Mouse (Mus musculus) embryonic facial prominence, embryonic 12.5 days (tissue): ENCODE measurements around the gene Vamp4. TPM values are rescaled to one million over a fixed set of nuclear protein-coding genes. Genes with fewer than 3 reads are reported as not detected.
"Not testable (repeated sequence)": the region's sequence is repeated elsewhere in the genome, so short reads cannot be mapped to it uniquely, and the experiment has no call there.

Experiments
- ATAC-seq: fragments of 200-750 bp; cut with Nextera tagmentation; 2 replicates; pipeline ENCODE4 v1.8.0; 2017; ENCODE audit not compliant: insufficient number of reproducible peaks, insufficient read depth, low FRiP score, low TSS enrichment
- H3K27ac ChIP-seq: fragments of 300-500 bp; sonication (generic); 2 replicates; pipeline ENCODE4 v1.5.1; 2016; ENCODE audit warnings: mild to moderate bottlenecking
- H3K27me3 ChIP-seq: fragments of 300-500 bp; sonication (generic); 2 replicates; pipeline ENCODE4 v1.6.1; 2016; ENCODE audit warnings: mild to moderate bottlenecking, moderate library complexity
- H3K36me3 ChIP-seq: fragments of 300-500 bp; sonication (generic); 2 replicates; pipeline ENCODE4 v1.6.1; 2016; ENCODE audit warnings: mild to moderate bottlenecking
- H3K4me1 ChIP-seq: fragments of 300-500 bp; sonication (generic); 2 replicates; pipeline ENCODE4 v1.6.1; 2016
- H3K4me2 ChIP-seq: fragments of 300-500 bp; sonication (generic); replicated peaks from 2 replicates; pipeline ENCODE4 v1.6.1; 2016; ENCODE audit warnings: mild to moderate bottlenecking, moderate library complexity
- H3K4me3 ChIP-seq: fragments of 300-500 bp; sonication (generic); 2 replicates; pipeline ENCODE4 v1.5.1; 2016; ENCODE audit warnings: mild to moderate bottlenecking
- H3K9ac ChIP-seq: fragments of 300-500 bp; sonication (generic); 2 replicates; pipeline ENCODE4 v1.6.1; 2016; ENCODE audit warnings: mild to moderate bottlenecking, moderate library complexity
- H3K9me3 ChIP-seq: fragments of 300-500 bp; sonication (generic); 2 replicates; pipeline ENCODE4 v1.6.1; 2016; ENCODE audit warnings: mild to moderate bottlenecking, moderate library complexity
- WGBS: fragments of 180-500 bp; shearing (Covaris S2); methylation state at CpG from one replicate; pipeline ENCODE4 v1.1.7; 2016; 5-methylcytosine and 5-hydroxymethylcytosine counted together
- polyA plus RNA-seq: library from polyadenylated mRNA; unstranded; fragments of >200 nt; fragmentation: Nextera tagmentation; extraction: Ambion mirVana; gene quantifications from 2 replicates; pipeline ENCODE4 v1.2.1, GENCODE M21; 2016

Vamp4 gene
- polyA plus RNA-seq, 1 experiment from 2014 or later, result 77.0 TPM

- no peak for ATAC-seq
Observed at GRCm38 (mm10) chr1:162590415-162590997, 20.2 kb downstream of the Vamp4 start.

GRCm38 (mm10) chr1:162597379-162598102 is 27.2 kb downstream of the Vamp4 start:
- no peaks in the 10 kb centered on the region for H3K9me3 ChIP-seq
- H3K9ac ChIP-seq, result no peak overlapping the region
- 85% methylated on average over 3 of the region's 3 CpGs for WGBS
- H3K36me3 ChIP-seq, result peaks cover 22% of the 10 kb centered on the region
- no peak overlapping the region for H3K4me2 ChIP-seq
- ATAC-seq, result no peak
- no peaks in the 10 kb centered on the region for H3K27me3 ChIP-seq
- no peak overlapping the region for H3K4me3 ChIP-seq
- H3K4me1 ChIP-seq, result no peaks in the 10 kb centered on the region
- H3K27ac ChIP-seq, result no peak overlapping the region

More at GRCm38 (mm10) chr1:162590415-162590997, 20.2 kb downstream of the Vamp4 start:
- no peaks in the 10 kb centered on the region for H3K9me3 ChIP-seq
- H3K4me2 ChIP-seq, result no peak overlapping the region
- WGBS, result 78% methylated on average over 8 of the region's 8 CpGs
- no peak overlapping the region for H3K4me3 ChIP-seq
- H3K36me3 ChIP-seq, result peaks cover 7% of the 10 kb centered on the region; the same call in 1 of the 2 replicates
- H3K27ac ChIP-seq, result no peak overlapping the region
- no peaks in the 10 kb centered on the region for H3K27me3 ChIP-seq
- 0 out of 2 replicates have a peak, but pooled peaks cover 3% of the 10 kb centered on the region for H3K4me1 ChIP-seq
- H3K9ac ChIP-seq, result no peak overlapping the region

GRCm38 (mm10) chr1:162599617-162600016 is 29.3 kb downstream of the Vamp4 start:
- no peak for ATAC-seq
- Histone ChIP-seq H3K9ac (no peak overlapping the region), H3K27me3 (no peaks in the 10 kb centered on the region), H3K27ac (no peak overlapping the region), H3K4me3 (no peak overlapping the region), H3K4me1 (no peaks in the 10 kb centered on the region), H3K36me3 (peaks cover 19% of the 10 kb centered on the region), H3K9me3 (no peaks in the 10 kb centered on the region), H3K4me2 (no peak overlapping the region)
- 94% methylated on average over 5 of the region's 5 CpGs for WGBS

GRCm38 (mm10) chr1:162601288-162601687 is 31.0 kb downstream of the Vamp4 start:
- Histone ChIP-seq H3K27me3 (no peaks in the 10 kb centered on the region), H3K9me3 (no peaks in the 10 kb centered on the region), H3K36me3 (peaks cover 19% of the 10 kb centered on the region), H3K4me1 (no peaks in the 10 kb centered on the region), H3K27ac (no peak overlapping the region), H3K4me2 (no peak overlapping the region), H3K9ac (no peak overlapping the region), H3K4me3 (no peak overlapping the region)
- ATAC-seq, result no peak
- WGBS, result 87% methylated on average over 4 of the region's 4 CpGs

GRCm38 (mm10) chr1:162608127-162608526 is 37.8 kb downstream of the Vamp4 start:
- WGBS, result 20% methylated on average over 1 of the region's 1 CpGs
- Histone ChIP-seq H3K9me3 (no peaks in the 10 kb centered on the region), H3K4me2 (no peak overlapping the region), H3K36me3 (no peaks in the 10 kb centered on the region), H3K4me1 (no peaks in the 10 kb centered on the region; the same call in 1 of the 2 replicates), H3K27ac (no peak overlapping the region), H3K9ac (no peak overlapping the region), H3K4me3 (no peak overlapping the region), H3K27me3 (no peaks in the 10 kb centered on the region)
- no peak for ATAC-seq

GRCm38 (mm10) chr1:162609633-162610250 is 39.4 kb downstream of the Vamp4 start:
- Histone ChIP-seq H3K36me3 (no peaks in the 10 kb centered on the region), H3K27ac (no peak overlapping the region), H3K4me1 (no peaks in the 10 kb centered on the region; the same call in 1 of the 2 replicates), H3K27me3 (no peaks in the 10 kb centered on the region), H3K9me3 (no peaks in the 10 kb centered on the region), H3K4me3 (no peak overlapping the region), H3K4me2 (no peak overlapping the region), H3K9ac (no peak overlapping the region)
- ATAC-seq, result no peak
- 37% methylated on average over 9 of the region's 9 CpGs for WGBS

- no peaks in the 10 kb centered on the region for H3K9me3 ChIP-seq
- no peak overlapping the region for H3K27ac ChIP-seq
- no peaks in the 10 kb centered on the region for H3K27me3 ChIP-seq
- ATAC-seq, result no peak
- no peaks in the 10 kb centered on the region; the same call in 1 of the 2 replicates for H3K4me1 ChIP-seq
- H3K9ac ChIP-seq, result no peak overlapping the region
- no peak overlapping the region for H3K4me3 ChIP-seq
- no peaks in the 10 kb centered on the region for H3K36me3 ChIP-seq
- WGBS, result 78% methylated on average over 4 of the region's 4 CpGs
- no peak overlapping the region for H3K4me2 ChIP-seq
Observed at GRCm38 (mm10) chr1:162611191-162611590, 40.9 kb downstream of the Vamp4 start.

- Histone ChIP-seq H3K9me3 (no peaks in the 10 kb centered on the region), H3K27me3 (no peaks in the 10 kb centered on the region), H3K4me3 (no peak overlapping the region), H3K27ac (no peak overlapping the region), H3K4me1 (no peaks in the 10 kb centered on the region), H3K4me2 (no peak overlapping the region), H3K36me3 (no peaks in the 10 kb centered on the region), H3K9ac (no peak overlapping the region)
- WGBS, result 66% methylated on average over 1 of the region's 1 CpGs
- ATAC-seq, result no peak
Observed at GRCm38 (mm10) chr1:162615511-162615910, 45.2 kb downstream of the Vamp4 start.

GRCm38 (mm10) chr1:162620487-162620886 is 50.2 kb downstream of the Vamp4 start:
- Histone ChIP-seq H3K9ac (no peak overlapping the region), H3K4me2 (no peak overlapping the region), H3K27ac (no peak overlapping the region), H3K27me3 (no peaks in the 10 kb centered on the region), H3K4me3 (no peak overlapping the region), H3K36me3 (no peaks in the 10 kb centered on the region), H3K4me1 (no peaks in the 10 kb centered on the region), H3K9me3 (no peaks in the 10 kb centered on the region)
- ATAC-seq, result no peak
- 62% methylated on average over 4 of the region's 4 CpGs for WGBS

- Histone ChIP-seq H3K27me3 (no peaks in the 10 kb centered on the region), H3K9ac (no peak overlapping the region), H3K9me3 (no peaks in the 10 kb centered on the region), H3K36me3 (no peaks in the 10 kb centered on the region), H3K4me1 (no peaks in the 10 kb centered on the region), H3K27ac (no peak overlapping the region), H3K4me2 (no peak overlapping the region), H3K4me3 (no peak overlapping the region)
- ATAC-seq, result no peak
- 44% methylated on average over 4 of the region's 4 CpGs for WGBS
Observed at GRCm38 (mm10) chr1:162623895-162624294, 53.6 kb downstream of the Vamp4 start.

- H3K27ac ChIP-seq, result no peak overlapping the region
- H3K4me1 ChIP-seq, result no peaks in the 10 kb centered on the region
- H3K9ac ChIP-seq, result no peak overlapping the region
- no peak overlapping the region for H3K4me3 ChIP-seq
- H3K27me3 ChIP-seq, result no peaks in the 10 kb centered on the region
- no peaks in the 10 kb centered on the region for H3K36me3 ChIP-seq
- ATAC-seq, result no peak
- H3K9me3 ChIP-seq, result no peaks in the 10 kb centered on the region
- WGBS, result 73% methylated on average over 7 of the region's 7 CpGs
- no peak overlapping the region for H3K4me2 ChIP-seq
Observed at GRCm38 (mm10) chr1:162625229-162625628, 54.9 kb downstream of the Vamp4 start.

GRCm38 (mm10) chr1:162627821-162628220 is 57.5 kb downstream of the Vamp4 start:
- H3K27ac ChIP-seq, H3K27me3 ChIP-seq, H3K9ac ChIP-seq, H3K4me1 ChIP-seq, H3K36me3 ChIP-seq, H3K9me3 ChIP-seq, H3K4me2 ChIP-seq, H3K4me3 ChIP-seq, ATAC-seq: not testable (repeated sequence)
- WGBS, result 95% methylated on average over 4 of the region's 4 CpGs
